Mouse (Mus musculus): Measurements from ENCODE around the gene Rap1a.

The Rap1a gene

GRCm38 (mm10) chr3:105686394-105687323 is 114.5 kb downstream of the Rap1a start:
- DNase-seq = no peak

GRCm38 (mm10) chr3:105680346-105680745 is 120.8 kb downstream of the Rap1a start:
- DNase-seq = no peak

Measured in cerebellum, postnatal 25 days (tissue).